Mouse (Mus musculus) retina, postnatal 7 days (tissue): Measurements from ENCODE around the gene Usp8.

Source experiments
- DNase-seq: peaks from one replicate; pipeline ENCODE4 v3.0.0-alpha.2; 2012; ENCODE audit warnings: low read depth, low spot score

The Usp8 gene

DNA sequence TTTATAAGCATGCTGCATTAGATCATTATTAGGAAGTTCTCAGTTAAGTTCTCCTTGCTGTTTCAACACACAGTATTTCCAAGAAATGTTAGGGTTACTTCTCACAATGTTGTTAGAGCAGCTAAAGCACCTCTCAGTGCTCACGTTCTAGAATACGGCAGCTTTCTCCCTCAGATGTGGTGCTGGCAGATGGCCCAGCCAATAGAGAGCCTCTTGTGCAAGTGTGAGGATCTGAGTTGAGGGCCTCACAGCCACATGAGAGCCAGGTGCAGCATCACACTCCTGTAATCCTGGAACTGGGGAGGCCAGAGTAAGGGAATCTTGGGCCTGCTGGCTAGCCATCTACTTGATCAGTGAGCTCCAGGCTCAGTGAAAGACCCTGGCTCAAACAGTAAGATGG lies 33.2 kb downstream of the Usp8 start:
- DNase-seq, result no peak

- DNase-seq, result no peak
Observed at GRCm38 (mm10) chr2:126743389-126743788, 36.3 kb downstream of the Usp8 start.

DNA sequence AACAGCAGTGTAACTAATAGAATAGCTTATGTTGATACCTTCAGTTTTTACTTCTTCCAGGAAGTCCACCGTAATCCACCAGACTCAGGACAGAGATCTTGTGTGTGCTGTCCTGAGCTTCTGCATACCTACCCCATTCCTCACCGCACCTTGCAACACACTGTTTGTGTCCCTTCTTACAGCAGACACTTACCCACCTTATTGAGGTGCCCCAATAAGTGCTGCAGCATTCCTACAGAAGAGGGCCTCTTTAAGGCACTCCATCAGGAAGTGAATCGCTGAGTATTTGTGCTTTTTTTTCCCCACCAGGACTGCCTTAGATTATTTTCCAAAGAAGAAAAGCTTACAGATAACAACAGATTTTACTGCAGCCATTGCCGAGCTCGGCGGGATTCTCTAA lies 48.5 kb downstream of the Usp8 start:
- no peak for DNase-seq

DNA sequence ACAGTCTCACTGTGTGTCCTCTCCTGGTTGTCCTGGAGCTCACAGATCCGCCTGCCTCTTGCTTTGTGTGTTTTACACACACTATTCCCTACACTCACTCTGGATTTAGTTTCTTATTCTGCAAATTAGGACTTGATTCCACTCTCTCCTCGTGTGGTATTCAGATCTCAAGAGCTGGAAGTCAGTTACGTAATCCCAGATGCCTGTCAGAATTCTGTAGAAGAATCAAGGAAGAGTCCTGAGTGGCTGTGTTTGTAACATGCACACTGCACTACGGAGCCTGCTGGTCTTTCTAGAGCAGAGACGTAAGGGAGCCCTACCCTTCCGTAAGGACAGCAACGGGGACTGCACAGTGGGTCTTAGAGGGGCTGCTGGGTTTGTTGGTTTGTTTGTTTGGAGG lies 52.2 kb downstream of the Usp8 start:
- DNase-seq, result no peak

- peak; percentile 9 for DNase-seq
Observed at GRCm38 (mm10) chr2:126765867-126766582, 58.9 kb downstream of the Usp8 start.

GRCm38 (mm10) chr2:126767599-126767998 lies 60.5 kb downstream of the Usp8 start:
- DNase-seq, result no peak

- DNase-seq, result no peak
Observed at GRCm38 (mm10) chr2:126768194-126768593, 61.1 kb downstream of the Usp8 start.

DNA sequence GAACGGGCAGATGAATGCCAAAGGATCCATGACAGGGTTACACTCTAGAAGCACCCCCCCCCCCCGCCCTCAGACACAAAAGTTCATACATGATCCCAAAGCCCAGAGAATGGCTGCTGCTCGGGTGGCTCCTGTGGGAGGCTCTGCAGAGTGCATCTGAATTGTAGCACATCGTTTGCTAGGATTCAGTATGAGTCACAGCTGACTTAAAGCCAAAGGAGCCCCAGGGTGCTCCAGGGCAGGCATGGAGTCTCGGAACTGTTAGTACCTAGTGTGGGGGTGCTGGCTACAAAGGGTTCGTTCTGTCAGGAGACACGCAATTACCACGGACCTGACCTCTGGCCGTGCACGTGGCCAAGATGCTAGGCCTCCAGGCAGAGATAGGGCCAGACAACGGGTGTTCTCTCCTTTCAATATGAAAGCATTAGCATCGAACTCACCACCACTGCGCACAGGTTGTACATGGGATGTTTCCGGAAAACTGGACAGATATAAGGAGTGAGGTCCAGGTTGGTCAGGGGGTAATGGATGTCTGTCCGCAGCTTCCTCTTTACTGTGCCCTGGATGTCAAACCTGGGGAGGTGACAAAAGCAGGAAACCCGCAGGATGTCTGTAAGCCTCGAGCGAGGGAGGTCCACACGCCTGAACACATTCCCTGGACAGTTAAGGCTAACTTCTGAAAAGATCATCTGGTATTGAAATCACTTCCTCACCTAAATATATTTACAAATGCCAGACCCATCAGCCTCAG lies 62.5 kb downstream of the Usp8 start:
- no peak for DNase-seq

DNA sequence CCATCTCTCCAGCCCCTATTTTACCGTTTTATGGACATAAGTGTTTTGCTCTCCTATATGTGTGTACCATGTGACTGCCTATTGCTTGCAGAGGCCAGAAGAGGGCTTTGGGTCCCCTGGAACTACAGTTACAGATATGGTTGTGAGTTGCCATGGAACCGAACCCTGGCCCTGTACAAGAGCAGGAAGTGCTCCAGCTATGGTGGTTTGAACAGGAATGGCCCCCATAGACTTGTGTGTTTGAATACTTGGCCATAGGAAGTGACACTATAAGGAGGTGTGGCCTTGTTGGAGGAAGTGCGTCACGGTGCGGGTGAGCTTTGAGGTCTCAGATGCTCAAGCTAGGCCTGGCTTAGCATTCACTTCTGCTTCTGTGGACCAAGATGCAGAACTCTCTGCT lies 65.1 kb downstream of the Usp8 start:
- no peak for DNase-seq

GRCm38 (mm10) chr2:126775951-126776350 lies 68.8 kb downstream of the Usp8 start:
- DNase-seq, result no peak

DNA sequence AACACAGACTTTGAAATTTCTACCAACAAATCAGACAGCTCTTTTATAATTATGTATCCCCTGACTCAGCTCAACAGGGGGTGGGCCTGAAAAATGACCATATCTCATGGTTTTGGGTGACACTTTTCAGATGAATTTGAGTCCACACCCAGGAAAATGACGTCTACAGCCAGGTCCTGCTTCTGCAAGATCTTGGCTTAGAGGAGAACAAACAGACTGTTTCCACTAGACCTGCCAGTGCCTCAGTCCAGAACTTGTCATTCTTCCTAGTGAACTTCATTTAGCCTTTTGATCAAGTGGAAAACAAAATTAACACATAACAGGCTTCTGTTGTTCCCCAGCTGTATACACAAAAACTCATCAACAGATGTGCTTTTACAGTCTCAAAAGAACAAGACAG lies 69.3 kb downstream of the Usp8 start:
- DNase-seq, result no peak

GRCm38 (mm10) chr2:126778806-126779205 lies 71.7 kb downstream of the Usp8 start:
- DNase-seq, result no peak

GRCm38 (mm10) chr2:126780286-126780685 lies 73.2 kb downstream of the Usp8 start:
- DNase-seq, result no peak

DNA sequence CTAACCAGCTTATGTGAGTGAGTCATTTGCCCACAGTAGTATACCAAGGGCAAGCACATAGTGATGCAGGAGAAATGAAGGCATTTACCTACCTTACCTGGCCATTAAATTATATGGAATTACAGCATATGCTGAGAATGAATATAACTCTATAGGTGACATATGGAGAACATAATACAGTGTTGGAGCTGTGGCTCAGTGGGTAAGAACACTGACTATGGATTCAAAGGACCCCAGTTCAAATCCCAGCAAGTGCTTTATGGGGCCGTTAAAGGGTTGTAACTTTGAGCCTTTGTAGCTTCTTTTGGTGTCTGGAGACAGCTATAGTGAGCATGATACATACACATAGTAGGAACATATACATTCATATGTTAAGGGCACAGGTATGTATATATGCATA lies 74.3 kb downstream of the Usp8 start:
- DNase-seq, result no peak

DNA sequence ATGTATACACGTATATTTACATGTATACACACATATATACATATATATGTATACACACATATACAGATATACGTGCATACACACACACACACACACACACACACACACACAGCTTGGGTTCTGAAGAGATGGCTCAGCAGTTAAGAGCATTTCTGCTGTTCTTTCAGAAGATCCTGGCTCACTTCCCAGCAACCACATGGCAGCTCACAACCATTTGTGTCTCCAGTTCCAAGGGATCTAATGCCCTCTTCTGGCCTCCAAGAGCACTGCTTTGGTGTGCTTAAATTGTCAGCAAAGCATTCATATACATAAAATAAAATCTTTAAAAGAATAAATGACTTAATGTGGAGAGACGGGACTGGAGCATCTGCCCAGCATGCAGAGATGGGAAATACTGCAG lies 75.3 kb downstream of the Usp8 start:
- DNase-seq, result peak; percentile 13

DNA sequence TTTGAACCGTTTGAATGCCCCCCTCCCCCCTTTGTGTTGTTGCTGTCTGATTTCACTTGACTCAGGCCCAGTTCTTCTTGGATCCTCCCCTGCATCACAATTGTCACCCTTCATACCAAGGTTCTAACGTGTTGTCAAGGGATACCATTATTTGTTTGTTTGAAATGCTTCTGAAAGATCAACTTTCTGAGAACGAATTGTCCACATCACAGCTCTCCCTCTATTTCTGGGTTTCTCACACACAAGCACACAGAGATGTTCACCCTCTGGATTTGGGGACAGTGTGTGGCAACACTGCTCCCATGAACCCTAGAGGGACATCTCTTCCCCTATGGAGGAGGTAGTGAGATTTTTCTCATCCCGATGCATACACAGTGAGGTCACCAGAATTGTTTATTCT lies 76.2 kb downstream of the Usp8 start, which contains the start of gene Usp50:
Gene Usp50 (minus strand): TSS at position 101 of the 400 bp plus-strand sequence.
- no peak for DNase-seq

GRCm38 (mm10) chr2:126787721-126788342 lies 80.7 kb downstream of the Usp8 start:
- DNase-seq, result no peak

- DNase-seq, result no peak
Observed at GRCm38 (mm10) chr2:126792611-126793010, 85.5 kb downstream of the Usp8 start.

GRCm38 (mm10) chr2:126795708-126796107 lies 88.6 kb downstream of the Usp8 start:
- no peak for DNase-seq

GRCm38 (mm10) chr2:126798455-126798854 lies 91.3 kb downstream of the Usp8 start:
- DNase-seq, result no peak

- no peak for DNase-seq
Observed at GRCm38 (mm10) chr2:126801980-126802379, 94.9 kb downstream of the Usp8 start.
